ENCODE assay signal across 8 mouse cellular contexts in genomic region chr13:45721621-45722020, GRCm38 (mm10).
DNase-seq lines count a peak whose midpoint lies in the region; ATAC-seq and TF ChIP-seq lines count a peak whose summit lies in the region.

No protein-coding gene starts in this region.

- H3K9ac ChIP-seq in forebrain, embryonic 14.5 days (ENCODE audit: low read length), result no peak overlapping the region
- H3K9ac ChIP-seq in forebrain, embryonic 13.5 days, result no peak overlapping the region

- TF ChIP-seq CTCF in kidney, adult 2 months (conservative IDR thresholded peaks at IDR 0.05; ENCODE audit: insufficient read depth, insufficient read length, low read depth, low read length), result no peak

- H3K4me1 ChIP-seq in forebrain, embryonic 14.5 days (ENCODE audit: control insufficient read depth, insufficient read depth, low read length), result no peaks in the 10 kb centered on the region
- H3K4me1 ChIP-seq in forebrain, embryonic 13.5 days, result no peaks in the 10 kb centered on the region
- no peaks in the 10 kb centered on the region for H3K4me1 ChIP-seq in kidney, adult 2 months (ENCODE audit: control insufficient read depth, insufficient read depth, low read length)

- no peak for TF ChIP-seq POLR2A in kidney, adult 2 months (IDR thresholded peaks at IDR 0.05; ENCODE audit: low read depth, low read length)

- no peak overlapping the region for H3K4me2 ChIP-seq in forebrain, embryonic 14.5 days (ENCODE audit: low read length)
- no peak overlapping the region for H3K4me2 ChIP-seq in forebrain, embryonic 13.5 days

- no peaks in the 10 kb centered on the region for H3K27me3 ChIP-seq in forebrain, embryonic 14.5 days (replicated peaks; ENCODE audit: control insufficient read depth, insufficient read depth, low read length)
- H3K27me3 ChIP-seq in forebrain, embryonic 13.5 days, result no peaks in the 10 kb centered on the region
- no peaks in the 10 kb centered on the region for H3K27me3 ChIP-seq in kidney, adult 2 months (replicated peaks; ENCODE audit: control insufficient read depth, insufficient read depth, low read length)

- 89% methylated on average over 8 of the region's 8 CpGs for WGBS in forebrain, embryonic 14.5 days
- WGBS in forebrain, embryonic 13.5 days, result 88% methylated on average over 8 of the region's 8 CpGs
- WGBS in kidney, adult 2 months, result 62% methylated on average over 8 of the region's 8 CpGs

- H3K36me3 ChIP-seq in forebrain, embryonic 14.5 days (ENCODE audit: control insufficient read depth, insufficient read depth, low read length), result no peaks in the 10 kb centered on the region
- H3K36me3 ChIP-seq in forebrain, embryonic 13.5 days (ENCODE audit: poor library complexity, severe bottlenecking), result no peaks in the 10 kb centered on the region
- H3K36me3 ChIP-seq in kidney, adult 2 months (ENCODE audit: control insufficient read depth, insufficient read depth, low read length), result no peaks in the 10 kb centered on the region

- H3K9me3 ChIP-seq in forebrain, embryonic 14.5 days (replicated peaks; ENCODE audit: control insufficient read depth, low read length), result no peaks in the 10 kb centered on the region
- H3K9me3 ChIP-seq in forebrain, embryonic 13.5 days (replicated peaks), result no peaks in the 10 kb centered on the region

- no peak overlapping the region for H3K27ac ChIP-seq in forebrain, embryonic 14.5 days (ENCODE audit: low read depth, low read length)
- H3K27ac ChIP-seq in forebrain, embryonic 13.5 days, result no peak overlapping the region
- H3K27ac ChIP-seq in kidney, adult 2 months (ENCODE audit: insufficient read depth, low read depth, low read length), result no peak overlapping the region; the same call in 1 of the 2 replicates

- H3K4me3 ChIP-seq in forebrain, embryonic 14.5 days (ENCODE audit: low read depth, low read length), result no peak overlapping the region
- H3K4me3 ChIP-seq in forebrain, embryonic 13.5 days, result no peak overlapping the region
- H3K4me3 ChIP-seq in kidney, adult 2 months (ENCODE audit: insufficient read depth, low read depth, low read length), result no peak overlapping the region

- DNase-seq in forebrain, embryonic 14.5 days (ENCODE audit: low spot score), result peak; percentile 28
- peak; percentile 32 for DNase-seq in right cerebral cortex, postnatal 25 days
- no peak for DNase-seq in right cerebral cortex, adult 2 months (ENCODE audit: low spot score in 2 of 2)
- DNase-seq in kidney, adult 2 months, result peak; percentile 84
- no peak for DNase-seq in embryo, embryonic 10 days (ENCODE audit: low spot score)
- no peak for DNase-seq in urinary bladder, postnatal 4 days (ENCODE audit: low spot score in 2 of 2)
- no peak for DNase-seq in layer of hippocampus, adult 8-10 months (ENCODE audit: low spot score in 2 of 2)

- no peak for ATAC-seq in forebrain, embryonic 14.5 days
- ATAC-seq in forebrain, embryonic 13.5 days, result no peak

Comparison
In these comparisons a context has a peak if more than half of its experiments do, and no peak if none do; other contexts are left out.
1. DNase-seq: peak in forebrain, embryonic 14.5 days (single experiment), right cerebral cortex, postnatal 25 days (single experiment) and kidney, adult 2 months (single experiment); none in right cerebral cortex, adult 2 months (0 of 2), embryo, embryonic 10 days (single experiment), urinary bladder, postnatal 4 days (0 of 2) and layer of hippocampus, adult 8-10 months (0 of 2).